Mouse (Mus musculus) kidney, adult 11 months (tissue): ENCODE results near the gene Dpm1.

Experiments
- DNase-seq: peaks from one replicate; pipeline ENCODE4 v3.0.0; 2022

The Dpm1 gene

DNA sequence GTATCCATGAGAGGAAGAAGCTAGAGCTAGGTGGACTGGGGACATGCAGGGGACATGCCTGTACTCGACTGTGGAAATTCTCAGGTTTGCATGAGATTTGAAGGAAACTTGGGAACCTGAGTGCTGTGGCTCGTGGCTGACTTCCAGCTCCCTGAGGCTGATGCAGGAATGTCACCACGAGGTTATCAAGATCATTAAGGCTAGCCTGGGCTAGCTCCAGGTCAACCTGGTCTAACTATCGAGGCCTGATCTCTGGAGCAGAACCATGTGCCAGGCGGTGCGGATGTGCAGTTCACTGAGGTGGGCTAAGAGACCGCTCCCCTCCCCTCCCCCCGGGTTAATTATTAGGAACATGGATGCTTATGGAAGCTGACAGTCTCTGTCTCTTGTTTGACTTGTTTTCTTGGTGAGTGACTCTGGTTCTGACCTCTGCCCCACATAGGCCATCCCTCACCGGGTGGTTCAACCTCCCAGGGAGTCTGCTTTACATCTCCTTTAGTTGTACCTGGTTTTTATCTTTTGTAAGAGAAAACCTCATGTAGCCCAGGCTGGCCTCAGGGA, 69.9 kb downstream of the Dpm1 start:
- DNase-seq = no peak
